Mouse (Mus musculus) large intestine, adult 2 months (tissue): ENCODE measurements around the gene Gm10260. TPM values are rescaled to one million over a fixed set of nuclear protein-coding genes. Genes with fewer than 3 reads are reported as not detected.

ENCODE experiments used
- DNase-seq: peaks from one replicate; pipeline ENCODE4 v3.0.0-alpha.2; 2012; ENCODE audit warnings: low read depth, low spot score
- WGBS: fragments of 180-500 bp; shearing (Covaris S2); methylation state at CpG from one replicate; pipeline ENCODE4 v1.1.7; 2018; 5-methylcytosine and 5-hydroxymethylcytosine counted together
- polyA plus RNA-seq: library from polyadenylated mRNA; depleted of rRNA; stranded (reverse); fragments of >200 nt; gene quantifications from 2 replicates; pipeline ENCODE4 v1.2.3, GENCODE M21; 2012

The Gm10260 gene
- polyA plus RNA-seq, 1 experiment: 4.0 TPM

DNA sequence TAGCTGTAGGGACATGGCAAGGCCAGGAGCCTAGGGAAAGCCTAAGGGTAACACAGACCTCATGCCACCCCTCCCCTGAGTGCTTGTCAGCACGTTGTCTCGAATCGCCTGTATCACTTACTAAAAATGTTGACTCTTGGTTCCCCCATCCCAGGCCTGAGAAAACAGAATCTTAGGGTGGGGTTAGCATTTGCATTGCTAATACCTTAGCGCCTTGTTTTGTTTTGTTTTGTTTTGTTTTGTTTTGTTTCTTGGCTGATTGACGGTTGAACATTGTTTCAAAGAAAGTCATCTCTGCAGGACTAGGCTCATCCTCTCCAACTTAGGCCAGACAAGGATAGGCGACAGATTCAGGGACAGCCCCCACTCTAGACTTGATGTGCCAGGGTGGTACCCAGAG lies 35.9 kb downstream of the Gm10260 start:
- no peak for DNase-seq
- 78% methylated on average over 6 of the region's 6 CpGs for WGBS

DNA sequence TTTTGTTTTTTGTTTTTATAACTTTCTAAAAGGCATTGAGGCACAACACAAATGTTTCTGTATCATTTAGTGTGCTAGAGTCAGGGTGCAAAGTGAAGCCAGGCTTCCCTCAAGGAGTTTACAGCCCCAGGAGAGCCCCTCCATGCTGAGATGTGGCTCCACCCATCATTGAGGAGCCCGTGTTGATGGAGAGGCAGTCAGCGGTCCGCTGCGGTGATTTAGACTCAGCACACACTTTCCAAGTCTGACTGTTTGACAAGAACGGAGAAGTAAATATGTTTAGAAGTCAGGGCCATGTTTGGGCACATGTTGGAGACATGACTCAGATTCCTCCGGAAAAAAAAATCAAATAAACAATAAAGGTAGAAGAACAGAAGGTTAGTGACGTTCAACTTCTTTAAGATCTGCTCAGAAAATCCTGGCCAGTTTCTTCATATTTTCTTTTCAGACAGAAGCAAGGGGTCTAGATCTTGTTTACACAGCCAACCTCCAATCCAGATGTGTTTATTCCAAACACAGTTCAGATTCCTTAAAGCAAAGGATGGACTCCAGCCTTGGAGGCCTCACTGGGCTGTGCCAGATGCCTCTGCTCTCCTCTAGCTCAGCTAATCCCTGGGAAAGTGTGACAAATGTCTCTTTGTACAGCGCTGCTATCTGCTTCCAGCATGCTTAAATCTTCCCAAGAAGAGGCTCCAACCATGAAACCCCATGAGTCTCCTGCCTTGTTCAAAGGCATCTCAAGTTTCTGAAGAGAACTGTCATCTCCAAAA lies 47.7 kb downstream of the Gm10260 start:
- WGBS: 37% methylated on average over 8 of the region's 8 CpGs
- no peak for DNase-seq

DNA sequence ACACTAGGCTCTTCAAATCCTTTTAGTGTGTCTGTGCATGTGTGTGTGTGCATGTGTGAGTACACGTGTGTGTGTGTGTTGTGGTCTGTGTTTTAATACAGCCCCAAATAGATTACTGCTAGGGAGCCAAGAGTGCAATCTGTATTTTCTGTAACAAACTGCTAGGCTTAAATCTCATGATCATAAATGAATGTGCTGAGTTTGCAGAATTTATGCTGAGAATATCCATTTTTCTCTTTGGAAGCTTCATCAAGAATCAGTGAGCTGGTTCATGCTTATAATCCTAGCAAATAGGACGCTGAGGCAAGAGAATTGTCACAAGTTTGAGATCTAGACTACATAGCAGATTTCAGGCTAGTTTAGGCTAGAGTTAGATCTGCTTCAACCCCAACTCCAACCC lies 48.9 kb downstream of the Gm10260 start:
- WGBS: 76% methylated on average over 2 of the region's 2 CpGs

More for the DNA sequence above, 48.9 kb downstream of the Gm10260 start:
- DNase-seq: no peak
